Mouse (Mus musculus) spleen, adult 2 months (tissue): Measurements from ENCODE around the gene Trim71.

Experiments used
- CTCF ChIP-seq: fragments of 200-500 bp; IDR thresholded peaks from 2 replicates; pipeline ENCODE4 v1.5.1; 2011; ENCODE audit warnings: mild to moderate bottlenecking, inconsistent platforms; ENCODE audit not compliant: insufficient read depth, insufficient read length, insufficient replicate concordance; ENCODE audit errors: extremely low read depth
- POLR2A ChIP-seq: fragments of 200-500 bp; IDR thresholded peaks from 2 replicates; pipeline ENCODE4 v1.6.1; 2011; ENCODE audit warnings: low read depth, low read length, inconsistent platforms

- no peak for TF ChIP-seq CTCF
- TF ChIP-seq POLR2A: no peak
Observed at GRCm38 (mm10) chr9:114462569-114462968, 101.6 kb downstream of the Trim71 start.
